ENCODE assay signal across 31 mouse cellular contexts in the genomic region with DNA sequence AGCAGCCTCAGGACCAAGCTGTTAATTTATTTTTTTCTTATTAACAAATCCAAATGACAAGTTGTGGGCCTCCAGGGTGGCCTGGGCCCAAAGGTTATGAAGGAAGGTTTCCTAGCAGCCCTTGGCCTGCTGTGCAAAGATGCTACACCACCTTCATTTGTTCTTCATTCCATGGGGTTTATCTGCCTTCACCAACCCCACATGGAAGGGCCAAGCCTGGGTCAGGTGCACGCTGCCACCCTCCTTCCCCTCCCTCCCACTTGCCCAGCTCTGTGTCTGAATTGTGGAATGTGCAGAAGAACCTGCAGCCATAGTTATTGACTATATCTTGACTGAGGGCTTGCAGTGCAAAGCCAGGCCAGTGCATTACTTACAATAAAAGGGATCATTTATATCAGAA. TPM values are rescaled to one million over a fixed set of nuclear protein-coding genes. Genes with fewer than 3 reads are reported as not detected.
DNase-seq lines count a peak whose midpoint lies in the region; ATAC-seq and TF ChIP-seq lines count a peak whose summit lies in the region.
"Had no signal": no experiment of that assay in that cellular context is flagged by ENCODE, and none has a peak within 500 bp of the region (broad histone marks: within the 10 kb centered on the region; RNA-seq: fewer than 3 reads in every experiment).

No protein-coding gene starts in this region.

- WGBS in hindbrain, embryonic 13.5 days = 78% methylated on average over 1 of the region's 1 CpGs
- 90% methylated on average over 1 of the region's 1 CpGs for WGBS in hindbrain, postnatal 0 days
- 81% methylated on average over 1 of the region's 1 CpGs for WGBS in midbrain, embryonic 13.5 days
- WGBS in midbrain, embryonic 16.5 days = 81% methylated on average over 1 of the region's 1 CpGs
- 66% methylated on average over 1 of the region's 1 CpGs for WGBS in bone marrow, adult 2 months
- WGBS in lung, adult 2 months = 56% methylated on average over 1 of the region's 1 CpGs

- DNase-seq in hindbrain, postnatal 0 days (ENCODE audit: low spot score) = no peak
- DNase-seq in lung, adult 2 months = no peak
- DNase-seq: B cell, adult 2 months; cerebellum, adult 18-20 months; gastrocnemius, postnatal 14 days; heart, postnatal 14 days; kidney, postnatal 25 days; lung, postnatal 36 days; retina, postnatal 1 day; right cerebral cortex, postnatal 14 days had no signal

- H3K79me2 ChIP-seq in myocyte (ENCODE audit: control insufficient read depth, insufficient read depth) = no peaks in the 10 kb centered on the region

- no peak for TF ChIP-seq CTCF in hindbrain, postnatal 0 days (IDR thresholded peaks at IDR 0.05; ENCODE audit: low read depth)
- TF ChIP-seq CTCF in bone marrow, adult 2 months (IDR thresholded peaks at IDR 0.05; ENCODE audit: control insufficient read depth, insufficient read depth, low read length) = no peak
- no peak for TF ChIP-seq CTCF in lung, adult 2 months (IDR thresholded peaks at IDR 0.05; ENCODE audit: insufficient read depth, low read length)

- 0 out of 2 replicates have a peak, but pooled peaks have one; percentile 13 for TF ChIP-seq POLR2A in bone marrow, adult 2 months (IDR thresholded peaks at IDR 0.05; ENCODE audit: borderline replicate concordance, control insufficient read depth, low read depth, low read length)
- TF ChIP-seq POLR2A in myocyte (IDR thresholded peaks at IDR 0.05; ENCODE audit: insufficient read length, low read depth) = no peak
- TF ChIP-seq POLR2A in lung, adult 2 months (IDR thresholded peaks at IDR 0.05; ENCODE audit: borderline replicate concordance, extremely low read depth, low read depth, low read length) = no peak

- no peaks in the 10 kb centered on the region for H3K27me3 ChIP-seq in hindbrain, embryonic 13.5 days
- no peaks in the 10 kb centered on the region for H3K27me3 ChIP-seq in hindbrain, postnatal 0 days (ENCODE audit: insufficient read depth, low read length)
- H3K27me3 ChIP-seq in midbrain, embryonic 13.5 days = no peaks in the 10 kb centered on the region
- no peaks in the 10 kb centered on the region for H3K27me3 ChIP-seq in midbrain, embryonic 16.5 days (ENCODE audit: control insufficient read depth, insufficient read depth, low read depth, low read length)
- H3K27me3 ChIP-seq in myocyte (ENCODE audit: control insufficient read depth, insufficient read depth, insufficient read length) = no peaks in the 10 kb centered on the region
- H3K27me3 ChIP-seq: kidney, embryonic 15.5 days; neural tube, embryonic 15.5 days had no signal

- H3K4me3 ChIP-seq in hindbrain, embryonic 13.5 days = no peak overlapping the region
- H3K4me3 ChIP-seq in hindbrain, postnatal 0 days (ENCODE audit: low read length) = no peak overlapping the region
- no peak overlapping the region for H3K4me3 ChIP-seq in midbrain, embryonic 13.5 days (replicated peaks)
- no peak overlapping the region for H3K4me3 ChIP-seq in midbrain, embryonic 16.5 days (ENCODE audit: low read depth, low read length)
- no peak overlapping the region for H3K4me3 ChIP-seq in bone marrow, adult 2 months (replicated peaks; ENCODE audit: control insufficient read depth, low read depth, low read length)
- no peak overlapping the region for H3K4me3 ChIP-seq in myocyte
- no peak overlapping the region for H3K4me3 ChIP-seq in lung, adult 2 months (replicated peaks; ENCODE audit: extremely low read depth, low read depth, low read length)
- H3K4me3 ChIP-seq: kidney, embryonic 15.5 days; neural tube, embryonic 15.5 days had no signal

- H3K27ac ChIP-seq in hindbrain, embryonic 13.5 days = 0 out of 2 replicates have a peak overlapping the region, but pooled peaks have one; percentile 23
- no peak overlapping the region for H3K27ac ChIP-seq in hindbrain, postnatal 0 days
- 0 out of 2 replicates have a peak overlapping the region, but pooled peaks have one; percentile 14 for H3K27ac ChIP-seq in midbrain, embryonic 13.5 days
- H3K27ac ChIP-seq in midbrain, embryonic 16.5 days (ENCODE audit: low read length) = no peak overlapping the region
- no peak overlapping the region; the same call in 1 of the 2 replicates for H3K27ac ChIP-seq in bone marrow, adult 2 months (ENCODE audit: control insufficient read depth, insufficient read depth, low read depth, low read length, poor library complexity)
- H3K27ac ChIP-seq: kidney, embryonic 15.5 days; neural tube, embryonic 15.5 days had no signal

- H3K4me1 ChIP-seq in hindbrain, embryonic 13.5 days (replicated peaks) = peaks cover 48% of the 10 kb centered on the region
- H3K4me1 ChIP-seq in hindbrain, postnatal 0 days (ENCODE audit: insufficient read depth, low read length) = peaks cover 9% of the 10 kb centered on the region; the same call in 1 of the 2 replicates
- H3K4me1 ChIP-seq in midbrain, embryonic 13.5 days (replicated peaks) = peaks cover 45% of the 10 kb centered on the region
- peaks cover 23% of the 10 kb centered on the region for H3K4me1 ChIP-seq in midbrain, embryonic 16.5 days (ENCODE audit: control insufficient read depth, insufficient read depth, low read length)
- peaks cover 6% of the 10 kb centered on the region for H3K4me1 ChIP-seq in bone marrow, adult 2 months (ENCODE audit: control insufficient read depth, insufficient read depth, low read length)
- H3K4me1 ChIP-seq in lung, adult 2 months (ENCODE audit: control insufficient read depth, insufficient read depth, low read length) = peaks cover 17% of the 10 kb centered on the region

- H3K36me3 ChIP-seq in hindbrain, embryonic 13.5 days = peaks cover 61% of the 10 kb centered on the region
- peaks cover 34% of the 10 kb centered on the region for H3K36me3 ChIP-seq in hindbrain, postnatal 0 days (ENCODE audit: insufficient read depth, low read length)
- H3K36me3 ChIP-seq in midbrain, embryonic 13.5 days = peaks cover 60% of the 10 kb centered on the region
- H3K36me3 ChIP-seq in midbrain, embryonic 16.5 days (ENCODE audit: control insufficient read depth, insufficient read depth, low read length) = peaks cover 32% of the 10 kb centered on the region
- H3K36me3 ChIP-seq in myocyte (ENCODE audit: control insufficient read depth, insufficient read depth) = peaks cover 7% of the 10 kb centered on the region

- no peak overlapping the region for H3K4me2 ChIP-seq in hindbrain, embryonic 13.5 days
- no peak overlapping the region for H3K4me2 ChIP-seq in hindbrain, postnatal 0 days (ENCODE audit: low read depth, low read length)
- H3K4me2 ChIP-seq in midbrain, embryonic 13.5 days (replicated peaks) = no peak overlapping the region
- no peak overlapping the region for H3K4me2 ChIP-seq in midbrain, embryonic 16.5 days (ENCODE audit: low read length)
- no peak overlapping the region for H3K4me2 ChIP-seq in myocyte (ENCODE audit: low read depth)
- H3K4me2 ChIP-seq: kidney, embryonic 15.5 days; midbrain, embryonic 11.5 days; neural tube, embryonic 15.5 days had no signal

- no peaks in the 10 kb centered on the region for H3K9me3 ChIP-seq in hindbrain, embryonic 13.5 days
- no peaks in the 10 kb centered on the region for H3K9me3 ChIP-seq in hindbrain, postnatal 0 days (ENCODE audit: low read length)
- no peaks in the 10 kb centered on the region for H3K9me3 ChIP-seq in midbrain, embryonic 13.5 days
- no peaks in the 10 kb centered on the region for H3K9me3 ChIP-seq in midbrain, embryonic 16.5 days (replicated peaks; ENCODE audit: control insufficient read depth, low read length, poor library complexity, severe bottlenecking)
- H3K9me3 ChIP-seq: kidney, embryonic 15.5 days; neural tube, embryonic 15.5 days had no signal

- no peak overlapping the region for H3ac ChIP-seq in myocyte (ENCODE audit: control insufficient read depth, insufficient read length)

- H3K9ac ChIP-seq in hindbrain, embryonic 13.5 days = no peak overlapping the region
- no peak overlapping the region for H3K9ac ChIP-seq in hindbrain, postnatal 0 days (replicated peaks; ENCODE audit: low read length)
- H3K9ac ChIP-seq in midbrain, embryonic 13.5 days (replicated peaks) = no peak overlapping the region
- no peak overlapping the region for H3K9ac ChIP-seq in midbrain, embryonic 16.5 days (ENCODE audit: low read depth, low read length)
- H3K9ac ChIP-seq: kidney, embryonic 15.5 days; neural tube, embryonic 15.5 days had no signal

- ATAC-seq in hindbrain, embryonic 13.5 days (ENCODE audit: low FRiP score) = no peak
- ATAC-seq in hindbrain, postnatal 0 days = no peak
- ATAC-seq in midbrain, embryonic 13.5 days = no peak
- ATAC-seq in midbrain, embryonic 16.5 days = no peak
- ATAC-seq: intestine, postnatal 0 days had no signal

RNA-seq across cellular contexts. Expression of a gene that starts 4.4 kb away (rescaled TPM):
- polyA plus RNA-seq in hindbrain, embryonic 13.5 days (2015; fragmentation: Nextera tagmentation; extraction: Ambion mirVana) = not detected in 2 replicates
- total RNA-seq in hindbrain, postnatal 0 days (2014; rRNA removed) = not detected in 2 replicates
- polyA plus RNA-seq in hindbrain, postnatal 0 days (2015; fragmentation: Nextera tagmentation; extraction: Ambion mirVana) = not detected in 2 replicates
- 1.7 TPM in 1 of 2 replicates, not detected in the other for polyA plus RNA-seq in midbrain, embryonic 13.5 days (2015; fragmentation: Nextera tagmentation; extraction: Ambion mirVana)
- polyA plus RNA-seq in midbrain, embryonic 16.5 days (2015; fragmentation: Nextera tagmentation; extraction: Ambion mirVana) = not detected in 2 replicates
- polyA plus RNA-seq in bone marrow, adult 2 months (2011; ENCODE audit: insufficient read depth, insufficient read length, low replicate concordance, missing spikeins) = not detected in 2 replicates
- polyA plus RNA-seq in myocyte (2012; fragmentation: generic; extraction: Trizol) = not detected
- not detected in 2 replicates for polyA plus RNA-seq in lung, adult 2 months (2012; rRNA removed)
- total RNA-seq: adrenal gland, postnatal 14 days; common myeloid progenitor, adult 5-6 weeks; ES-E14; gastrocnemius, postnatal 14 days; granulocyte monocyte progenitor cell, adult 5-6 weeks; heart, postnatal 14 days; layer of hippocampus, postnatal 25 days; liver, adult 2 months had no signal
- polyA plus RNA-seq: heart, embryonic 14.5 days; hindbrain, embryonic 11.5 days; intestine, postnatal 0 days; kidney, embryonic 15.5 days; liver, adult 2 months; liver, embryonic 16.5 days; lung, embryonic 16.5 days; midbrain, embryonic 11.5 days; neural tube, embryonic 15.5 days; small intestine, adult 2 months; stomach, embryonic 16.5 days had no signal

RNA-seq across cellular contexts. Expression of a gene that starts 4.4 kb away (rescaled TPM):
- 197 and 211 TPM in 2 replicates for polyA plus RNA-seq in hindbrain, embryonic 13.5 days (2015; fragmentation: Nextera tagmentation; extraction: Ambion mirVana)
- total RNA-seq in hindbrain, postnatal 0 days (2014; rRNA removed) = 72.2 and 80.6 TPM in 2 replicates
- 120 and 124 TPM in 2 replicates for polyA plus RNA-seq in hindbrain, postnatal 0 days (2015; fragmentation: Nextera tagmentation; extraction: Ambion mirVana)
- polyA plus RNA-seq in midbrain, embryonic 13.5 days (2015; fragmentation: Nextera tagmentation; extraction: Ambion mirVana) = 211 TPM in 2 replicates
- polyA plus RNA-seq in midbrain, embryonic 16.5 days (2015; fragmentation: Nextera tagmentation; extraction: Ambion mirVana) = 143 and 158 TPM in 2 replicates
- polyA plus RNA-seq in bone marrow, adult 2 months (2011; ENCODE audit: insufficient read depth, insufficient read length, low replicate concordance, missing spikeins) = 45.8 and 98.2 TPM in 2 replicates
- 36.4 TPM for polyA plus RNA-seq in myocyte (2012; fragmentation: generic; extraction: Trizol)
- polyA plus RNA-seq in lung, adult 2 months (2012; rRNA removed) = 72.7 and 114 TPM in 2 replicates

RNA-seq across cellular contexts. Expression of a gene that starts 45.7 kb away (rescaled TPM):
- 31.2 and 34.2 TPM in 2 replicates for polyA plus RNA-seq in hindbrain, embryonic 13.5 days (2015; fragmentation: Nextera tagmentation; extraction: Ambion mirVana)
- 34.1 and 39.2 TPM in 2 replicates for total RNA-seq in hindbrain, postnatal 0 days (2014; rRNA removed)
- polyA plus RNA-seq in hindbrain, postnatal 0 days (2015; fragmentation: Nextera tagmentation; extraction: Ambion mirVana) = 23.6 and 25.0 TPM in 2 replicates
- 33.8 and 36.9 TPM in 2 replicates for polyA plus RNA-seq in midbrain, embryonic 13.5 days (2015; fragmentation: Nextera tagmentation; extraction: Ambion mirVana)
- 25.1 and 28.2 TPM in 2 replicates for polyA plus RNA-seq in midbrain, embryonic 16.5 days (2015; fragmentation: Nextera tagmentation; extraction: Ambion mirVana)
- 9.2 and 21.7 TPM in 2 replicates for polyA plus RNA-seq in bone marrow, adult 2 months (2011; ENCODE audit: insufficient read depth, insufficient read length, low replicate concordance, missing spikeins)
- 25.9 TPM for polyA plus RNA-seq in myocyte (2012; fragmentation: generic; extraction: Trizol)
- 24.5 and 33.3 TPM in 2 replicates for polyA plus RNA-seq in lung, adult 2 months (2012; rRNA removed)

RNA-seq across cellular contexts. Expression of a gene that starts 59.9 kb away (rescaled TPM):
- 97.0 and 106 TPM in 2 replicates for polyA plus RNA-seq in hindbrain, embryonic 13.5 days (2015; fragmentation: Nextera tagmentation; extraction: Ambion mirVana)
- 15.2 and 16.9 TPM in 2 replicates for total RNA-seq in hindbrain, postnatal 0 days (2014; rRNA removed)
- polyA plus RNA-seq in hindbrain, postnatal 0 days (2015; fragmentation: Nextera tagmentation; extraction: Ambion mirVana) = 85.2 TPM in 2 replicates
- polyA plus RNA-seq in midbrain, embryonic 13.5 days (2015; fragmentation: Nextera tagmentation; extraction: Ambion mirVana) = 96.2 and 101 TPM in 2 replicates
- polyA plus RNA-seq in midbrain, embryonic 16.5 days (2015; fragmentation: Nextera tagmentation; extraction: Ambion mirVana) = 115 and 131 TPM in 2 replicates
- 24.4 and 27.9 TPM in 2 replicates for polyA plus RNA-seq in bone marrow, adult 2 months (2011; ENCODE audit: insufficient read depth, insufficient read length, low replicate concordance, missing spikeins)
- polyA plus RNA-seq in myocyte (2012; fragmentation: generic; extraction: Trizol) = 31.6 TPM
- polyA plus RNA-seq in lung, adult 2 months (2012; rRNA removed) = 12.8 and 21.5 TPM in 2 replicates

Comparison
In these comparisons a context has a peak if more than half of its experiments do, and no peak if none do; other contexts are left out.
1. H3K27ac ChIP-seq: peak in hindbrain, embryonic 13.5 days (single experiment) and midbrain, embryonic 13.5 days (single experiment); none in hindbrain, postnatal 0 days (single experiment), midbrain, embryonic 16.5 days (single experiment) and bone marrow, adult 2 months (single experiment).